Mouse (Mus musculus): ENCODE results near the gene Prkar2a.

DNA sequence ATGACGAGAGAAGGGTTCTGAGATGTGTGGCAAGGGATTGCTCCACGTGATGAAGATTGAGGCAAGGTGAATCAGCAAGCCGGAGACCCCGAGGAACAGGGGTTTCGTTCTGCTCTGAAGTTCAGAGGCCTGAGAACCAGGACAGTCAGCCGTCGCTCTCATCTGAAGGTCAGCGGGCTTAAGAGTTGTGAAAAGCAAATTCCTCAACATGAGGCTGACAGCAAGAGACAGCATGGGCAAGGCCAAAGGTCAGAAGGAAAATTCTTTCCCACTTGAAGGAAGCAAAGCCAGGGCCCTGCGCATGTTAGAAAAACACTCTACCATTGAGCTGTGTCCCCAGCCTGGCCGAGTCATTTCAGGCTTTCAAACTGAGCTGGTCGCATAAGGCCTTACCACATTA lies 61.5 kb downstream of the Prkar2a start:
- TF ChIP-seq CTCF (IDR thresholded peaks at IDR 0.05; ENCODE audit: borderline replicate concordance, insufficient read depth, low read depth, low read length) = no peak
- no peak for TF ChIP-seq POLR2A (IDR thresholded peaks at IDR 0.05; ENCODE audit: borderline replicate concordance, insufficient read depth, low read length)
